Mouse (Mus musculus) stomach, postnatal 0 days (tissue): ENCODE results near the gene Immp2l. TPM values are rescaled to one million over a fixed set of nuclear protein-coding genes. Genes with fewer than 3 reads are reported as not detected.

Experiments used
- ATAC-seq: fragments of 200-750 bp; cut with Nextera tagmentation; 2 replicates; pipeline ENCODE4 v1.8.0; 2017; ENCODE audit not compliant: low FRiP score, low TSS enrichment
- DNase-seq: peaks from one replicate; pipeline ENCODE4 v3.0.0-alpha.2; 2016; ENCODE audit warnings: low spot score
- H3K27ac ChIP-seq: fragments of 300-500 bp; sonication (generic); replicated peaks from 2 replicates; pipeline ENCODE4 v1.5.1; 2014; ENCODE audit warnings: mild to moderate bottlenecking, control low read depth
- H3K27me3 ChIP-seq: fragments of 300-500 bp; sonication (generic); 2 replicates; pipeline ENCODE4 v1.6.1; 2014; ENCODE audit warnings: low read length; ENCODE audit not compliant: control insufficient read depth, insufficient read depth
- H3K36me3 ChIP-seq: fragments of 300-500 bp; sonication (generic); 2 replicates; pipeline ENCODE4 v1.6.1; 2014; ENCODE audit warnings: low read length, mixed read lengths; ENCODE audit not compliant: control insufficient read depth, insufficient read depth
- H3K4me1 ChIP-seq: fragments of 300-500 bp; sonication (generic); replicated peaks from 2 replicates; pipeline ENCODE4 v1.6.1; 2014; ENCODE audit warnings: antibody characterized with exemption; ENCODE audit not compliant: control insufficient read depth, insufficient read depth
- H3K4me2 ChIP-seq: fragments of 300-500 bp; sonication (generic); replicated peaks from 2 replicates; pipeline ENCODE4 v1.6.1; 2014; ENCODE audit warnings: low read depth, mild to moderate bottlenecking, control low read depth, moderate library complexity
- H3K4me3 ChIP-seq: fragments of 300-500 bp; sonication (generic); 2 replicates; pipeline ENCODE4 v1.5.1; 2014; ENCODE audit warnings: low read depth, low read length, control low read depth
- H3K9ac ChIP-seq: fragments of 300-500 bp; sonication (generic); 2 replicates; pipeline ENCODE4 v1.6.1; 2014; ENCODE audit warnings: mild to moderate bottlenecking, low read length, control low read depth, mixed read lengths
- H3K9me3 ChIP-seq: fragments of 300-500 bp; sonication (generic); 2 replicates; pipeline ENCODE4 v1.6.1; 2016; ENCODE audit warnings: low read length; ENCODE audit not compliant: control insufficient read depth
- CTCF ChIP-seq: IDR thresholded peaks from 2 replicates; pipeline ENCODE4 v1.5.1; 2016; ENCODE audit warnings: antibody characterized with exemption, low read depth, mild to moderate bottlenecking, moderate library complexity
- EP300 ChIP-seq: optimal IDR thresholded peaks from 2 replicates; pipeline ENCODE3; 2016; ENCODE audit warnings: antibody characterized with exemption
- WGBS: fragments of 180-500 bp; shearing (Covaris S2); extraction: QIAGEN DNeasy Blood & Tissue Kit; methylation state at CpG from one replicate; pipeline ENCODE4 v1.1.7; 2014; 5-methylcytosine and 5-hydroxymethylcytosine counted together
- polyA plus RNA-seq: library from polyadenylated mRNA; unstranded; fragments of >200 nt; fragmentation: Nextera tagmentation; extraction: Ambion mirVana; gene quantifications from 2 replicates; pipeline ENCODE4 v1.2.1, GENCODE M21; 2015

The Immp2l gene
- polyA plus RNA-seq, 1 experiment from 2014 or later, result 15.0 TPM

- H3K36me3 ChIP-seq, result no peaks in the 10 kb centered on the region
- DNase-seq, result no peak
- no peaks in the 10 kb centered on the region for H3K4me1 ChIP-seq
- 82% methylated on average over 11 of the region's 11 CpGs for WGBS
- no peak overlapping the region for H3K4me2 ChIP-seq
- no peak for TF ChIP-seq CTCF
- TF ChIP-seq EP300, result no peak
- H3K4me3 ChIP-seq, result no peak overlapping the region
- H3K9me3 ChIP-seq, result no peaks in the 10 kb centered on the region
- no peak overlapping the region for H3K27ac ChIP-seq
- H3K9ac ChIP-seq, result no peak overlapping the region
- no peaks in the 10 kb centered on the region for H3K27me3 ChIP-seq
- ATAC-seq, result no peak
These were observed 30.3 kb downstream of the Immp2l start for GRCm38 (mm10) chr12:41054006-41054791.

- H3K4me2 ChIP-seq, result no peak overlapping the region
- H3K27ac ChIP-seq, result no peak overlapping the region
- H3K4me1 ChIP-seq, result no peaks in the 10 kb centered on the region
- DNase-seq, result no peak
- TF ChIP-seq EP300 (no peak), CTCF (no peak)
- H3K9ac ChIP-seq, result no peak overlapping the region
- H3K9me3 ChIP-seq, result no peaks in the 10 kb centered on the region
- no peaks in the 10 kb centered on the region for H3K27me3 ChIP-seq
- no peak overlapping the region for H3K4me3 ChIP-seq
- ATAC-seq, result no peak
- no peaks in the 10 kb centered on the region for H3K36me3 ChIP-seq
These were observed 32.1 kb downstream of the Immp2l start for GRCm38 (mm10) chr12:41055941-41056340.

GRCm38 (mm10) chr12:41063281-41063680, 39.4 kb downstream of the Immp2l start:
- DNase-seq (no peak), ATAC-seq (no peak)
- Histone ChIP-seq H3K4me2 (no peak overlapping the region), H3K9me3 (no peaks in the 10 kb centered on the region), H3K4me1 (no peaks in the 10 kb centered on the region), H3K9ac (no peak overlapping the region), H3K27ac (no peak overlapping the region), H3K4me3 (no peak overlapping the region), H3K36me3 (no peaks in the 10 kb centered on the region), H3K27me3 (no peaks in the 10 kb centered on the region)
- no peak for TF ChIP-seq EP300
- TF ChIP-seq CTCF, result no peak
- 87% methylated on average over 3 of the region's 3 CpGs for WGBS

GRCm38 (mm10) chr12:41081843-41082242, 58.0 kb downstream of the Immp2l start:
- H3K4me2 ChIP-seq, result no peak overlapping the region
- ATAC-seq (no peak), DNase-seq (no peak)
- WGBS, result 84% methylated on average over 1 of the region's 1 CpGs
- H3K9me3 ChIP-seq, result no peaks in the 10 kb centered on the region
- no peaks in the 10 kb centered on the region for H3K4me1 ChIP-seq
- H3K27me3 ChIP-seq, result no peaks in the 10 kb centered on the region
- TF ChIP-seq EP300 (no peak), CTCF (no peak)
- H3K4me3 ChIP-seq, result no peak overlapping the region
- no peak overlapping the region for H3K9ac ChIP-seq
- no peak overlapping the region for H3K27ac ChIP-seq
- H3K36me3 ChIP-seq, result no peaks in the 10 kb centered on the region

- Histone ChIP-seq H3K36me3 (no peaks in the 10 kb centered on the region), H3K27me3 (no peaks in the 10 kb centered on the region), H3K4me2 (no peak overlapping the region), H3K4me3 (no peak overlapping the region), H3K27ac (no peak overlapping the region), H3K4me1 (no peaks in the 10 kb centered on the region), H3K9ac (no peak overlapping the region), H3K9me3 (no peaks in the 10 kb centered on the region)
- WGBS, result 68% methylated on average over 2 of the region's 2 CpGs
- TF ChIP-seq EP300 (no peak), CTCF (no peak)
- DNase-seq (no peak), ATAC-seq (no peak)
These were observed 60.6 kb downstream of the Immp2l start for GRCm38 (mm10) chr12:41084370-41085089.

GRCm38 (mm10) chr12:41089931-41090366, 66.1 kb downstream of the Immp2l start:
- no peak for TF ChIP-seq CTCF
- TF ChIP-seq EP300, result no peak
- WGBS, result 81% methylated on average over 5 of the region's 5 CpGs
- no peak overlapping the region for H3K4me3 ChIP-seq
- H3K9ac ChIP-seq, result no peak overlapping the region
- peak; percentile 24; the same call in 1 of the 2 replicates for ATAC-seq
- DNase-seq, result no peak
- H3K27ac ChIP-seq, result no peak overlapping the region
- H3K9me3 ChIP-seq, result no peaks in the 10 kb centered on the region
- no peak overlapping the region for H3K4me2 ChIP-seq
- no peaks in the 10 kb centered on the region for H3K27me3 ChIP-seq
- no peaks in the 10 kb centered on the region for H3K4me1 ChIP-seq
- no peaks in the 10 kb centered on the region for H3K36me3 ChIP-seq
